Mouse (Mus musculus) forebrain, embryonic 16.5 days (tissue): ENCODE data around the gene Olfr820. TPM values are rescaled to one million over a fixed set of nuclear protein-coding genes. Genes with fewer than 3 reads are reported as not detected.

Source experiments
- ATAC-seq: fragments of 200-750 bp; cut with Nextera tagmentation; 2 replicates; pipeline ENCODE4 v1.8.0; 2017; ENCODE audit warnings: mild to moderate bottlenecking, moderate library complexity
- H3K27ac ChIP-seq: fragments of 300-500 bp; sonication (generic); 2 replicates; pipeline ENCODE4 v1.5.1; 2014; ENCODE audit warnings: low read length, control low read depth
- H3K27me3 ChIP-seq: fragments of 300-500 bp; sonication (generic); replicated peaks from 2 replicates; pipeline ENCODE4 v1.6.1; 2014; ENCODE audit warnings: low read length; ENCODE audit not compliant: control insufficient read depth, insufficient read depth
- H3K36me3 ChIP-seq: fragments of 300-500 bp; sonication (generic); 2 replicates; pipeline ENCODE4 v1.6.1; 2014; ENCODE audit not compliant: control insufficient read depth, insufficient read depth
- H3K4me1 ChIP-seq: fragments of 300-500 bp; sonication (generic); replicated peaks from 2 replicates; pipeline ENCODE4 v1.6.1; 2014; ENCODE audit warnings: low read length; ENCODE audit not compliant: control insufficient read depth, insufficient read depth
- H3K4me2 ChIP-seq: fragments of 300-500 bp; sonication (generic); 2 replicates; pipeline ENCODE4 v1.6.1; 2014; ENCODE audit warnings: mild to moderate bottlenecking, low read length, control low read depth
- H3K4me3 ChIP-seq: fragments of 300-500 bp; sonication (generic); replicated peaks from 2 replicates; pipeline ENCODE4 v1.5.1; 2014; ENCODE audit warnings: mild to moderate bottlenecking, low read length, control low read depth
- H3K9ac ChIP-seq: fragments of 300-500 bp; sonication (generic); replicated peaks from 2 replicates; pipeline ENCODE4 v1.6.1; 2014; ENCODE audit warnings: low read depth, low read length, control low read depth
- H3K9me3 ChIP-seq: fragments of 300-500 bp; sonication (generic); 2 replicates; pipeline ENCODE4 v1.6.1; 2016; ENCODE audit warnings: low read length; ENCODE audit not compliant: control insufficient read depth
- WGBS: fragments of 180-500 bp; shearing (Covaris S2); extraction: QIAGEN DNeasy Blood & Tissue Kit; methylation state at CpG from one replicate; pipeline ENCODE4 v1.1.7; 2014; 5-methylcytosine and 5-hydroxymethylcytosine counted together
- polyA plus RNA-seq: library from polyadenylated mRNA; unstranded; fragments of >200 nt; fragmentation: Nextera tagmentation; extraction: Ambion mirVana; gene quantifications from 2 replicates; pipeline ENCODE4 v1.2.1, GENCODE M21; 2015

Gene Olfr820
- polyA plus RNA-seq, 1 experiment from 2014 or later, result not detected

DNA sequence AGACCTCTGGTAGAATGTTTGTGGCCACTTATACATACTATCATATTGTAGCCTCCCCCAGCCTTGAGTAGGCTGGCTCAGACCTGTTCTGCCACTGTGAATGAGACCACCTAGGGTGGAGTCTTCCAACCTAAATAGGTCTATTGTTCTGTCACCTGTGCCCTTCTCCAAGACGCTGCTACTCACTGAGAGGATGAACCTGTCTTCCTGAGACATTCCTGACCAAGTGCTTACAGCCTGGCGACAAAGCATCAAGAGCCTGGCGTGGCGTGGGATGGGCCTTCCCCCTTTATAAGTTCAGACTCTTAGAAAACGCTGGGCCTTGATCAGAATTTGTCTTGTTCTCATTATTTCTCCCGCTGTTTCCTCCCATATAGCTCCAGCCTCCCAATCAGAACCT lies 24.7 kb downstream of the Olfr820 start:
- Histone ChIP-seq H3K27ac (no peak overlapping the region), H3K9me3 (no peaks in the 10 kb centered on the region), H3K36me3 (no peaks in the 10 kb centered on the region), H3K9ac (no peak overlapping the region), H3K4me2 (no peak overlapping the region), H3K4me3 (no peak overlapping the region), H3K4me1 (no peaks in the 10 kb centered on the region), H3K27me3 (no peaks in the 10 kb centered on the region)
- ATAC-seq, result no peak
- 60% methylated on average over 6 of the region's 6 CpGs for WGBS

Other genes with a start within 250 kb of the Olfr820 start
- not detected in 2 replicates for gene Olfr808, start 247.1 kb upstream of the Olfr820 start, polyA plus RNA-seq
- not detected in 2 replicates for gene Olfr809, start 238.0 kb upstream of the Olfr820 start, polyA plus RNA-seq
- gene Olfr810, start 217.7 kb upstream of the Olfr820 start, polyA plus RNA-seq, result not detected in 2 replicates
- not detected in 2 replicates for gene Olfr811, start 208.2 kb upstream of the Olfr820 start, polyA plus RNA-seq
- not detected in 2 replicates for gene Olfr812, start 166.5 kb upstream of the Olfr820 start, polyA plus RNA-seq
- gene Olfr813, start 157.3 kb upstream of the Olfr820 start, polyA plus RNA-seq, result not detected in 2 replicates
- gene Olfr814, start 132.8 kb upstream of the Olfr820 start, polyA plus RNA-seq, result not detected in 2 replicates
- not detected in 2 replicates for gene Olfr815, start 106.8 kb upstream of the Olfr820 start, polyA plus RNA-seq
- gene Olfr816, start 97.0 kb upstream of the Olfr820 start, polyA plus RNA-seq, result not detected in 2 replicates
- not detected in 2 replicates for gene Olfr818, start 63.5 kb upstream of the Olfr820 start, polyA plus RNA-seq
- gene Olfr819, start 45.4 kb upstream of the Olfr820 start, polyA plus RNA-seq, result not detected in 2 replicates
- not detected in 2 replicates for gene Olfr247, start 36.5 kb upstream of the Olfr820 start, polyA plus RNA-seq
- not detected in 2 replicates for gene Gm10310, start 27.6 kb upstream of the Olfr820 start, polyA plus RNA-seq
- not detected in 2 replicates for gene Olfr821, start 17.7 kb downstream of the Olfr820 start, polyA plus RNA-seq
- gene Olfr822, start 58.6 kb downstream of the Olfr820 start, polyA plus RNA-seq, result not detected in 2 replicates
- not detected in 2 replicates for gene Olfr823, start 102.8 kb downstream of the Olfr820 start, polyA plus RNA-seq
- gene Olfr824, start 117.4 kb downstream of the Olfr820 start, polyA plus RNA-seq, result not detected in 2 replicates
- gene Olfr825, start 154.1 kb downstream of the Olfr820 start, polyA plus RNA-seq, result not detected in 2 replicates
- gene Olfr826, start 171.6 kb downstream of the Olfr820 start, polyA plus RNA-seq, result not detected in 2 replicates
- not detected in 2 replicates for gene Olfr827, start 201.8 kb downstream of the Olfr820 start, polyA plus RNA-seq